Mouse (Mus musculus): Measurements from ENCODE around the gene Hivep3.

The Hivep3 gene

DNA sequence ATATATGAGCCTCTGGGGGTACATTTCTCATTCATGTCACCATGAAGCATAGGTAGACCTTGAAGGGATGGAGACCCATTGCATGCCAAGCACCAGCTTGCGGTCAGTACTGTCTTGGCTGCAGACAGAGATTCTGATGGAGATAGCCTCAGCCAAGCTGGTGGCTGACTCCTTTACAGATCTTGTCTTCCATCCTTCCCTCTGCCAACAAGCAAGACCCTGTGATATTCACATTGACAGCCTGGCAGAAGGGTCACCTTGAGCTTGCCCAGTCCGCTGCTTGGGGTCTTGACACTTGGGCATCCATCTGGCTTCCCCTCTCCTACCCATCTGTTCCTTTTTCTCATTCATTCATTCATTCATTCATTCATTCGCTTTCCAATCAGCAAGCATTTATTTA lies 133.5 kb downstream of the Hivep3 start:
- in situ Hi-C loops (cut with MboI, MseI), result no loop called here

DNA sequence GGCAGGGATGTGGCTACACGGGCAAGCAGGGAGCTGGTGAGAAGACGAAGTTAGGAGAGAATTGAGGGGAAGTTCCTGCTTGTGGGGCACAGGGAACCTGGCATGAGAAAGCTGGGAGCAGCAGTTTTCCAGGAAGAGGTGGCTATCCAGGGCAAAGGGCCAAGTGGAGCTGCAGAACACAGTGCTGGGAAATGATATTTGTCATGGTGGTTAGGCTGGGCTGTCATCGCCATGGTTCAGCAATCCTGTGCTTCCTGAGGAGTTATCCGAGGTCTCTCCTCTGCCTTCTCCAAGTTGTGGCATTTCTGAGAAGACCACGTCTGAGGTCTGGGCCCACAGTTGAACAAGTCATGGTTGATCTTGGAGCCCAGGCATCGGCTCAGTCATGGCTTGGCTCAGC lies 136.8 kb downstream of the Hivep3 start:
- in situ Hi-C loops (cut with MboI, MseI), result no loop called here

DNA sequence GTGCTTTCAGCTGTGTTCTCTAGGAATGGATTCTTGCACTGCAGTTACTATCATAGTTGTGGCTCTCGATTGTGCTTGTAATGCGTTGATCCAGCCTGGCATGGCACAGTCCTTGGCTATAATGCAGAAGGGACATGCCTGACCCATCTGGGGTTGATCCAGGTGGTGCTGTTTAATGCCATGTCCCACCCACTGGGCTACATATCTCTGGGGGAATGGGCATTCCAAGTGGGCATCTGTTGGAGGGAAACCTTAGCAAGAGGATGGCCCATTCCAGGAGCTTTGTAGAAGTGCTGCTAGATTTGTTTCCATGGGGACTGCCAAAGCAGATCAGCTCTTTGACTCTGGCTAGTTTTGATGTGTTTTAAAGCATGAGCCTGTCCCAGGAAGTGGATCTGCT lies 137.9 kb downstream of the Hivep3 start:
- in situ Hi-C loops (cut with MboI, MseI), result no loop called here

DNA sequence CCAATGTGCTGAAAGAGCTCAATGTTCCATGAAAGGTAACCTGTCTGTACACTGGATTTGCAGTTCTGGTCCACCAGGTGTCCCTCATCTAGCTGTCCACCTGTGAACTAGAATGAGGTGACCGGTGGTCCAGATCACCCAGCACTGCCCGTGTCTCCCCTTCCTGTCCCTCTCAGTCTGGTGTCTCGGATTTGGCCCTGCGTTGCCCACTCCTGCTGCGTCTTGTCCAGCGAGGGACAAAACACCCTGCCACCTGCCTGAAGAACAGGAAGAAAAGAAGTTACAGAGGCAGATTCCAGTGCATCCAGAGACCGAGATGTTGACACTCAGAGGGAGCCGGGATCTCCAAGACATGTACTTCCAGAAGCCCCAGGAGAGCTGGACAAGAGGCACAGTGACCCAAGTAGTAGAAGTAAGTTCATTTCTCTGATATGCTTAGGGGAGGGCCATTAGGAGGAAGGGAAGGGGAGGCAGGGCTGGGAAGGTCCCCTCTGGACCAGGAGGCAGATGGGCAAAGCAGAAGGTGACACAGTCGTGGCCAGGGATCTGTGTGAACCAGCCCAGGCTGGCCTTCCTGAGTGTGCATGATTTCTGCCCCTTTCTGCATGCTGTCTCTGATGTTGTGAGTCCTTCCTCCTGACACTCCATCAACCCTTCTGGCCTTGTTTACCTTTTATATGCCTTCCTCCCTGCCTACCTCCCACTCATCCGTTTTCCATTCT lies 138.4 kb downstream of the Hivep3 start:
- in situ Hi-C loops (cut with MboI, MseI), result no loop called here

DNA sequence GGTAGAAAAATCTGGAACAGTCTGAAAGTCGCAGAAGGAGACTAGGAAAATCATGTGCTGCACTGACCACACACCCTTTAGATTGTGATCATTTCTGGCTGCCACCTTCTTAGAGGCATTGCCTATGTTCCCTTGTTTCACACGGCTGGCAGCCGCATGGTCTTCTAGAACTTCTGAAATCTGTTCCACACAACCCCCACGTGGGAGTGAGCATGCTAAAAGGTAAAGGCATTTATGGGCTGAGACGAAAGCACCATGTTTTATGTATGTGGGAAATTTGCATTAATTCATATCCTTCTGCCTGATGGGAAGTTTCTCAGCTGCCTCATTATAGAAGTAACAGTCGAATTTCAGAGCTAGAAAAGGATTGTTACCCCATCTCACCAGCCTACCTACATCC lies 140.4 kb downstream of the Hivep3 start:
- in situ Hi-C loops (cut with MboI, MseI), result no loop called here

DNA sequence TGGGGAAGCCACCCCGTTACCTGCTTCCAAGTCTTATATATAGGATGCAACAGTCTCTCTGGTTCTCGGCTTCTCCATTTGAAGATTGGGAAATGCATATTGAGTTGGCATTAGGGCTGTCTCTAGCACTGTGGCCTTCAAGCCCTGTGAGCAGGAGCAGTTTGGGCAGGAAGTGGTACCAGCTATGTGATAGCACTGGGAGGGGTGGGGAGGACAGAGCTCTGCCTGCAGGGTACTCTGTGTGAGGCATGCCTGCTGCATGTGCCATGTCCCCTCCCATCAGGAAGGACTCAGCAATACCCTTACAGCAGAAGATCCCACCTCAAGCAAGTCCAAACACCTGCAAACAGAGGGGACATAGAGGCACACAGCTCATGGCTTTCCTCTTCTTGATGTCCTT lies 142.0 kb downstream of the Hivep3 start:
- in situ Hi-C loops (cut with MboI, MseI), result no loop called here

DNA sequence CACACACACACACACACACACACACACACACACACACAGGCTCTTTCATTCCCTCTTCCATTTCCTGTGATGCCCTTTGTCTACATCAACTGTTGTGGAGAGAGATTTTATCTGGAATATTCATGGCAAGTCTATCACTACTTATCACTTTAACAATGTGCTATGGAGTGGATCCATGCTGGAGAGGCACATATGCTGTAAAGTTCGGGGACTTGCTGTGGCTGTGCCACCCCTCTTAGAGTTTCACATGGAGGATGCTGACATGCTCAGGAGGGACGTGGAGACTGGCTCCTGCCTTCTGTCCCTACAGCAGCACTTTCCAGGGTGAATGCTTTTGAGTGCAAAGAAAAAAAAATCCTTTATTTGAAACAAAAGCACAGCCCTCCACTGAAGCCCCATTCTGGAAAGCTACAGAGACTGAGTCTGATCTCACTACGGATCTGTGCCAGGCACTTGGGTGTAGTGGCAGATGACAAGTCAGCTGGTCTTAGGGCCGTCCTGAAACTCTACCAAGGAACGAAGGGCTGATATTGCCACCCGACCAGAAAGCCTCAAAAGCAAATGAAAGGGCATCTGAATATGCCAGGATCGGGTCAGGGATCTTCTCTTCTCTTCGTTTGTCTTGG lies 143.1 kb downstream of the Hivep3 start:
- in situ Hi-C loops (cut with MboI, MseI), result no loop called here

DNA sequence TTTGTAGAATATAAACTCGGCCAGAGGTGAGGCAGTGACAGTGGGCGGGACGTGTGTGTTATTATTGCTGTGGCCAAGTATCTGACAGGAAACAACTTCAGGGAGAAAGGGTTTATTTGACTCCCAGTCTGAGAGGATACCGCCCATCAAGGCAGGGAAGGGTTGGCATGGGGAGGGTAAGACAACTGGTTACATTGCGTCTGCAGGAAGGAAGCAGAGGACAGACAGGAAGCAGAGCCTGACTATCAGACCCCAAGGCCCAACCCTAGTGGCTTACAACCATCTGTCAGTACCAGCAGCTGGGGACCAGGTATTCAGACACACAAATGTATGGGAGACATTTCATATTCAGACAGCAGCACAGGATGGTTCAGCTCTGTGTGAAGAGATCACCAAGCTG lies 144.6 kb downstream of the Hivep3 start:
- in situ Hi-C loops (cut with MboI, MseI), result no loop called here

DNA sequence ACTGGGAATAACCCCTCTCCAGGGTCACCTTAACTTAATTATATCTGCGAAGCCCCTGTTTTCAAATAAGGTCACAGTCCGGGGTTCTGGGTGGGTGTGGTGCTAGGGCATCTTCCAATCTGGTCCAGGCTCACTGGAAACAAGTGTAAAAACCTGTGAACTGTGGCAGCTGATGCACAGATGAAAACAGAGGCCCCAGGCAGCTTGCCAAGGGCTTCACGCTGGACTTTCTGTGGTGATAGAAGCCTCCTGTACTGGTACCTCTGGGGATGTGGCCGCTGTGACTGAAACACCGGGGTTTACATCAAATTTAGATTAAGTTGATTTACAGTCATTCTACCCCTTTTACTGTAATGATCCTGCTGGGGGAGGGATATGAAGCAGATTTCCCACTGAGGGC lies 146.1 kb downstream of the Hivep3 start:
- in situ Hi-C loops (cut with MboI, MseI), result no loop called here

DNA sequence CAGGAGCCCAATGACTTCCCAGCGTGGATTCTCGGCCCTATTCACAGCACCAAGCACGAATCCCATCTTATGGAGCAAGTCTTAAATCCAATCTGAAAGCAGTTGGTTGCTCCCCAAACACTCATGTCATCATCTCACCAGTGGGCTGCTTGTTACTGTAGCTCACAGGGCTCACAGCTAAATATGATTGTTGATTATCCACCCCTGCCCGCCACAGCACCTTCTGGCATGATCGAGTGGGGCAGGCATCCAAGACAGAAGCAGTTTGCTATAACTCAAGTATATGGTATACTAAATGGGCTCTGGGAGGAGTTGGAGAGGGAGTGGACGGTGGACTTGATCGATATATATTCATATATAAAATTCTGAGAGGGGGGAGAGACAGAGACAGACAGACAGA lies 146.7 kb downstream of the Hivep3 start:
- in situ Hi-C loops (cut with MboI, MseI), result no loop called here

DNA sequence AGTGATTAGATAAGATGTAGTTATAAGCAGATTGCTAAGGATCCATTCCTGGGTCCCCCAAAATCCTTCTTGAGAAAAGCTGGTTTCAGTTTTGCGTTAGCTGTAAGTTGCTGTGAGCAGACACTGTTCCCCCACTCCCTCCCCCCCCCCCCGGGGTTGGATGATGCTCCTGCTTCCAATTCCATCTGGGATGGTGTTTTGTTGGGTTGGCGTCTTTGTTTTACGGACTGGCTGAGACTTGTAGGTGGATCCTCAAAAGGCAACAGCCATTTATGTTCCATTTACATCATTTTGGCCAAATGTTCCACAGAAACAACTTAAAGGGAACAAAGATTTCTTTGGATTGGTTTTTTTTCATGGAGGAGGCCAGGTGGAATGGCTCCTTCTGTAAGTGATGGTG lies 147.7 kb downstream of the Hivep3 start:
- in situ Hi-C loops (cut with MboI, MseI), result no loop called here

DNA sequence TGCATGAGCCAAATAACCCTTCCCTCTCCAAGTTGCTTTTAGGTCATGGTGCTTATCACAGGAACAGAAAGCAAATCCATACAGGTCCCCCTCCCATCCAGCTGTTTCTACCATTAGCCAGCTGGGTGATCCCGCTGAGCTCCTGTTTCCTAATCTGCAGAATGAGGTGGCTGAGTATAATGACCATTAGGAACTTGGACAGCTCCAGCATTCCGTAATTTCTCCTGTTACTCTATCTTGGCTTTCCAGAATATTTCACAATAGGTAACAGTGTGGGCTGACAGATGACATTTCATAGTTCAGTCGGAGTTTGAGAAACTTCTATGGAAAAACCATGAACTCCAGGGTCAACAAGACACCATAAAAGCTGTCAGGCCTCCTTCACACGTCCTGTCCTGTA lies 148.8 kb downstream of the Hivep3 start:
- in situ Hi-C loops (cut with MboI, MseI), result no loop called here

DNA sequence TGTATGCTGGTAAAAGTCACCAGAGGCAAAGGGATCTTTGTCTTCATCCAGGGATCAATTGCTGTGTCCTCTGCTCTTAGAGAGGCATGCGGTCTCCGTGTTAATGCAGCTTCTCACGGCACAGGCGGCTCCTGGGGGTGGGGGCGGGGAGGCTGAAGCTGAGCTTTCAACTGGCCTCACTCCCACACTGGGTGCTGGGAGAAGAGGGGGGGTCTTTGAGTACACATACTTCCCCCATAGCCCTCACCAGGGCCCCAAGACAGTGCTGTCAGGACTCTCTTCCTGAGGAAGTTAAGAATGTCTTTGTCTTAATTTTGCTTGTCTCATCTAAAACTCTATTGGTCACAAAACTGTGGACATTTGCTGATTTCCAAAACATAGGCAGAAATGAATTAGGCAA lies 149.2 kb downstream of the Hivep3 start:
- in situ Hi-C loops (cut with MboI, MseI), result no loop called here

DNA sequence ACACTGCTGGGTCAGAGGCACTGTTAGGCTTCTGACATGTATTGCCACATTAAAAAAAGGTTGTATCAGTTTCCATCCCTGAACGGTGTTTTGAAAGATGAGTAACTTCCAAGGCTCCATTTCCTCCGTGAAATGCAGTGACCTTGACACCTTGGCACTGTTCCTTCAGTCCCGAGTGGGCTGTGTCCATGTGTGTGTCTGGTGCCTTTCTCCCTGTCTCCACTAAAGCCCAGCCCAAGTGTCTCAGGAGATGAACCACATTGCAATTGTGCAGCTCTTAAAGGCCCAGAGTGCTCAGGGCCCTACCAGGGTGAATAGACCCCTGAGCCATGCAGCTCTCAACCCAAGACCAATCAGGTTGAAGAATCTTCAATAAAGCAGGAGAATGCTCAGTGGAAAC lies 153.0 kb downstream of the Hivep3 start:
- in situ Hi-C loops (cut with MboI, MseI), result no loop called here

DNA sequence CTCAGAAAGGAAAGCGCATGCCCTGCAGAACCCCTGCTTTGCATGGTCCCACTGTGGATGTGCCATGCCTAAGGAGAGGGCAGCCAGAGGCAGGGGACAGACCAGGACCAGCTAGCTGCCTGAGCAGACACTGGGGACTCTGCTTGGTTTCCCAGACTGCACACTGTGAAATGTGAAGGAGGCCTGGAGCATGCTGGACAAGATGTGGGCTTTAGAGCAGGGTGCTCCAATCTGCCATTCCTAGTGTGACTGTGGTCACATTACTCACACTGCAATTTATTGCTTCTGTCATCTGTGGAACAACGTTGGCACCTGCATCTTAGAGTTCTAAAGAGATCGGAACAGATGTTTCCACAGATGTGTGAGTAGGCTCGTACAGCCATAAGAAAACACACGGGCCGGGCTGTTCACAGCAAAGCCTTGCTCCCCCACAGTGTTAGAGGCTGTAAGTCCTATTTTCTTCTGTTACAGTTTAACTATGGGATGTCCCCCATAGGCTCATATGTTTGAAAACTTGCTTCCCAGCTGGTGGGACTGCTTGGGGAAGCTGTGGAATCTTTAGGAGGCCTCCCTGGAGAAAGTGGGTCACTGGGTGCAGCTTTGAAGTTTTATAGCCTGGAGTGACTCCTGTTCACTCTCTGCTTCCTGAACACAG lies 154.1 kb downstream of the Hivep3 start:
- in situ Hi-C loops (cut with MboI, MseI), result no loop called here

DNA sequence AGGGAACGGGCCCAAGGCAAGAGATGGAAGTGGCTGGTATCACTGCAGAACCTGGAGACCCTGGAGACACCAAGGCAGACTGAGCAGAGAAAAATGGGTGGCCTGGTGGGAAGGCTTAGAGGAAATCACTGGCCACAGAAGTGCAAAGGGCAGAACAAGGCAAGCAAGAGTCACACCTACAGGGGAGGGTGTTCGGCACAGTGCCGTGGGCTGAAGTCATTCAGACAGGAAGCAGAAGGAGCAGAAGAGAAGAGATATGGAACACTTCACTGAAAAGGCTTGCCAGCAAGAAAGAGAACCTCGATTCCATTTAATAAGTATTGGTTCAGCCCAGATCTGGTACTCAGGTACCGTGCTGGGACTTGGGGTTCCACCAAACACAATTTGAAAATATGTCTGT lies 156.2 kb downstream of the Hivep3 start:
- in situ Hi-C loops (cut with MboI, MseI), result no loop called here

DNA sequence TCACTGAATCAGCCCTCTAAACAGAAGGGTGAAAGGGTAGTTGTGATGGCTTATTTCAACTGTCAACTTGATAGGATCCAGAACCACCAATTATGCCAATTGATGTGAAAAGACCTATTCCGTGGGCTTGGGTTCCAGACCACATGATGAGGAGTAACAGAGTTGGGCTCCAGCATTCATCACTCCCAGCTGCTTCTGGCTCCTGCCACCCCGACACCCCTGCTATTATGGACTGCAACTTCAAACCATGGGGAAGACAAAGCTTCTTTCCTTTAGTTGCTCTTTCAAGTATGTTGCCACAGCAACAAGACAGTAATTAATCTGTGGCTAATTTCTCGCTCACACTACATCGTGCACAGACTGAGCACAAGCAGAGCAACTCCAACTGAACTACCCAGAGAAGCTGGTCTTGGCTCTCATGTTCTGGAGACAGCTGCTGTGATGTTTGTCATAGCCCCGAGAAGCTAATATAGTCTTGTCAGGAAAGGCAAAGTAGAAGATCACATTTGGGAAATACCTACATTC lies 159.7 kb downstream of the Hivep3 start:
- in situ Hi-C loops (cut with MboI, MseI), result no loop called here

DNA sequence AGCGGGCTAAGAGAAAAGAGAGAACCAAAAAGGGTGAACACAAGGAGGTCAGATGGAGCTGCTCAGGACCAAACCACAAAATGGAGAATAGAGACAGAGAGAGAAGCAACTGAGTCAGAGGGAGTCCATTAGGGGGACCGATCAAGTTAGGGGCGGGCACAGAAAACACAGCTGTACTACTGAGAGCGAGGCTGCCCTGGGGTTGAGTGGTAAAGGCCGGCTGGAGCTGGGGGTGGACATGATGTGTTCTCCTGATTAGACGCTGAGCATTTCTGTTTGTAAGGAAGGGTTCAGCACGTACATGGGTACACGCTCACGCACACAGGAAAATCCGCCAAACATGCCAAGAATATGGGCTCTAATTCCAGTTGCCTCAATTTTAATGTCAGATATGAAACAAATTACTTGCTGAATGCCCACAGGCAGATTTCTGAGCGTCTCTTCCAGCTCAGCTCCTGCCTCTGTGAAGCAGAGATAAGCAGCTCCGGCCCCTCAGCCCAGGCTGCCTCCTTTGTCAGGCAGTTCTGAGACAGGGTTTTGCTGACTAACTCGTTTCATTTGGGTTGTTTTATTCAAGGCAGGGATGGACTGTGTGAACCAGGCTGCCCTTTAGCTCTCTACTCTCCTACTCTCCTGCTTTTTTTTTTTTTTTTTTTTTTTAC lies 161.3 kb downstream of the Hivep3 start:
- in situ Hi-C loops (cut with MboI, MseI), result no loop called here

DNA sequence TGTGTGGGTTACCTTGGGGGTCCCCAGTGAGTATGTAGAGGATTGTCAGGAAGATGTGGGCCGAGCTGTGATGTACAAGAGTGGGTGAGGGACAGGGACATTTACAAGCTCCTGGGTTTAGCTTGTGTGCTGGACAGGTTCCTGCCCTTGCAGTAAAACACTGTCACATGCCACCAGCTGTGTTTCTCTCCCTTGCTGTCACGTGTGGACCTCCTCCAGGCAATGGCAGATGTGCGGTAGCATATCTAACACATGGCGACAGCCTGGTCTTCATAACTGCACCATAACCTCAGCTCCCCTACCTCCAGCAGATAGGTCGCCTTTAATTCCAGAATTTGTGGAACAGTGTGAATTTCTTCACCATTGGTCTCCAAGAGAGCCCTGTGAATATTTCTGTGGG lies 161.9 kb downstream of the Hivep3 start:
- in situ Hi-C loops (cut with MboI, MseI), result no loop called here

DNA sequence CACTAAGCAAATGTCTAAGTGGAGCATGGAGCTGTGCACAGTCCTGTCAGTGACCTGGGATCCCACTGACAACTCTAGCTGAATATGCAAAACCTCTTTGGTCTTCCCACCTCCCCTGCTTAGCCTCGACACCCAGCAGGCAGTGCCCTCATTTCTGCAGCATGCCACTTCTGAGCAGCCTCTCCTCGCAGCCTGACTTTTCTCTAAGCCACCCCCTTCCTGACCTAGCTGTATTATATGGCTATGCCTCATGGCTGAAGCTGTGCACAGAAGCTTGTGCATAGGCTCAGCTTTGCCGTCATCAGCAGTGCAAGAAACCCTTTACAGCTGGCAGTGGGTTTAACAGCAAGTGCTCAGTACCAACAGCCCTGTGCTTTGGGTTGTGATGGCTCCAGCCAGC lies 163.0 kb downstream of the Hivep3 start:
- in situ Hi-C loops (cut with MboI, MseI), result no loop called here

DNA sequence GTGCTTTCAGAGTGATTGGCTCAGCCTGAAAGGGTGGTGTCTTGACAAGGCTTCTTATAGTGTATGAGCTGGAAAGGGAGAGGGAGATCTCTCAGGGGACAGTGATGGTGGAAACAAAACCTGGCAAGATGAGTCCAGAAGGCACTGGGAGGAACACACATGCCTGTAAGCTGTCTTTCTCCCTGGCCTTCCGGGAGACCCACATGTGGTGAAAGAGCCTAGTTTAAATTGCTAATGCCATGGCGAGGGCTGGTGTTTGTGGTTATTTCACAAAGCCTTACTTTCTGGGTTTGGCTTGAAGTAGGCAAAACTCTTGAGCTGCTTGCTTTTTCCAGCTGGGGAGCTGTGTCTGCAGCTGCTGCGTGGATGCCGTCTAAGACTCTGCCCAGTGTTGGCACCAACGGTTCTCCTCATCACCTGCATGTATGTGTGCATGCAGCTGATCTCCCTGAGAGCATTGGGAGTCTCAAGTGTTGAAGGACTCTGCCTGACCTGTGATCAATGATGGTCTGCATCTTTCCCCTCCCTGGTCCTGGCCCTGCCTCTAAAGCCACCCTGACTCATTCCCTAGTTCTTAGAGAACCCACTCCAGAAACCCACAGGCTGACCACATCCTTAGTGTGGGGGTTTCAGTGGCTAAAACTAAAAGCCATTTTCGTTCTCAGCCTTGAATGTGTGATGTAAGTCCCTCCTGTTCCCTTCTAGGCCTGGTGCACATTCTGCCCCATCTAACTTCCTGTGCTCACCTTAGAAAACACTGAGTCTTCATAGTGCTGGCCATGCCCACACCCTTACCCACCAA lies 163.7 kb downstream of the Hivep3 start:
- in situ Hi-C loops (cut with MboI, MseI), result no loop called here
